Mouse (Mus musculus): Measurements from ENCODE around the gene Faf1. TPM values are rescaled to one million over a fixed set of nuclear protein-coding genes. Genes with fewer than 3 reads are reported as not detected.
A peak's percentile ranks its signal among the peaks of the same experiment; 100 is the strongest.

Gene Faf1
- polyA plus RNA-seq, 1 experiment from 2014 or later = 43.4 TPM

- peak; percentile 24; the same call in 1 of the 2 replicates for ATAC-seq (ENCODE audit: low FRiP score, low read depth)
- H3K4me3 ChIP-seq = peak overlapping the region; percentile 30
Observed at GRCm38 (mm10) chr4:109984011-109984411, 307.6 kb downstream of the Faf1 start.

GRCm38 (mm10) chr4:109984496-109985423 lies 308.4 kb downstream of the Faf1 start:
- WGBS = 1% methylated on average over 38 of the region's 38 CpGs
- H3K4me1 ChIP-seq = peaks cover 39% of the 10 kb centered on the region

More at GRCm38 (mm10) chr4:109984011-109984411, 307.6 kb downstream of the Faf1 start:
- H3K27ac ChIP-seq (replicated peaks) = peak overlapping the region; percentile 68
- peaks cover 42% of the 10 kb centered on the region for H3K4me1 ChIP-seq
- under 1% methylated on average over 24 of the region's 24 CpGs for WGBS
- H3K9ac ChIP-seq (replicated peaks) = peak overlapping the region; percentile 43
- peak overlapping the region; percentile 39 for H3K4me2 ChIP-seq (replicated peaks)
- H3K36me3 ChIP-seq = no peaks in the 10 kb centered on the region
- H3K9me3 ChIP-seq = no peaks in the 10 kb centered on the region
- peaks cover 99% of the 10 kb centered on the region for H3K27me3 ChIP-seq

GRCm38 (mm10) chr4:109985424-109986172 lies 309.2 kb downstream of the Faf1 start:
- H3K4me3 ChIP-seq = no peak overlapping the region
- peaks cover 32% of the 10 kb centered on the region for H3K4me1 ChIP-seq
- ATAC-seq (ENCODE audit: low FRiP score, low read depth) = no peak
- peak overlapping the region; percentile 68; the same call in 1 of the 2 replicates for H3K27ac ChIP-seq (replicated peaks)
- no peaks in the 10 kb centered on the region for H3K9me3 ChIP-seq
- H3K4me2 ChIP-seq (replicated peaks) = peak overlapping the region; percentile 39
- H3K27me3 ChIP-seq = peaks cover 95% of the 10 kb centered on the region
- H3K9ac ChIP-seq (replicated peaks) = 0 out of 2 replicates have a peak overlapping the region, but pooled peaks have one; percentile 43
- WGBS = 4% methylated on average over 16 of the region's 16 CpGs
- H3K36me3 ChIP-seq = no peaks in the 10 kb centered on the region

More at GRCm38 (mm10) chr4:109984496-109985423, 308.4 kb downstream of the Faf1 start:
- peak overlapping the region; percentile 68 for H3K27ac ChIP-seq (replicated peaks)
- peak overlapping the region; percentile 39 for H3K4me2 ChIP-seq (replicated peaks)
- peak overlapping the region; percentile 30 for H3K4me3 ChIP-seq
- peaks cover 99% of the 10 kb centered on the region for H3K27me3 ChIP-seq
- ATAC-seq (ENCODE audit: low FRiP score, low read depth) = peak; percentile 9; the same call in 1 of the 2 replicates
- H3K36me3 ChIP-seq = no peaks in the 10 kb centered on the region
- no peaks in the 10 kb centered on the region for H3K9me3 ChIP-seq
- H3K9ac ChIP-seq (replicated peaks) = peak overlapping the region; percentile 43

GRCm38 (mm10) chr4:109986301-109986700 lies 309.9 kb downstream of the Faf1 start:
- WGBS = under 1% methylated on average over 9 of the region's 9 CpGs
- H3K9ac ChIP-seq (replicated peaks) = no peak overlapping the region
- H3K4me2 ChIP-seq (replicated peaks) = no peak overlapping the region
- H3K36me3 ChIP-seq = no peaks in the 10 kb centered on the region
- H3K27ac ChIP-seq (replicated peaks) = 0 out of 2 replicates have a peak overlapping the region, but pooled peaks have one; percentile 11
- H3K9me3 ChIP-seq = no peaks in the 10 kb centered on the region
- H3K27me3 ChIP-seq = peaks cover 92% of the 10 kb centered on the region
- H3K4me3 ChIP-seq = no peak overlapping the region
- H3K4me1 ChIP-seq = peaks cover 32% of the 10 kb centered on the region
- ATAC-seq (ENCODE audit: low FRiP score, low read depth) = no peak

GRCm38 (mm10) chr4:109986748-109987355 lies 310.5 kb downstream of the Faf1 start:
- H3K4me3 ChIP-seq = no peak overlapping the region
- 4% methylated on average over 13 of the region's 13 CpGs for WGBS
- no peak overlapping the region for H3K27ac ChIP-seq (replicated peaks)
- peaks cover 30% of the 10 kb centered on the region for H3K4me1 ChIP-seq
- no peak overlapping the region for H3K4me2 ChIP-seq (replicated peaks)
- H3K36me3 ChIP-seq = no peaks in the 10 kb centered on the region
- H3K27me3 ChIP-seq = peaks cover 86% of the 10 kb centered on the region
- ATAC-seq (ENCODE audit: low FRiP score, low read depth) = no peak
- no peaks in the 10 kb centered on the region for H3K9me3 ChIP-seq
- H3K9ac ChIP-seq (replicated peaks) = no peak overlapping the region

GRCm38 (mm10) chr4:109987560-109988362 lies 311.4 kb downstream of the Faf1 start:
- Histone ChIP-seq H3K9ac (replicated peaks) (no peak overlapping the region), H3K27me3 (peaks cover 86% of the 10 kb centered on the region), H3K27ac (replicated peaks) (no peak overlapping the region), H3K9me3 (no peaks in the 10 kb centered on the region), H3K4me1 (peaks cover 21% of the 10 kb centered on the region), H3K4me3 (no peak overlapping the region), H3K4me2 (replicated peaks) (no peak overlapping the region), H3K36me3 (no peaks in the 10 kb centered on the region)
- WGBS = 3% methylated on average over 18 of the region's 20 CpGs
- no peak for ATAC-seq (ENCODE audit: low FRiP score, low read depth)

GRCm38 (mm10) chr4:109988411-109988810 lies 312.0 kb downstream of the Faf1 start:
- Histone ChIP-seq H3K4me3 (no peak overlapping the region), H3K9ac (replicated peaks) (no peak overlapping the region), H3K4me2 (replicated peaks) (no peak overlapping the region), H3K27ac (replicated peaks) (no peak overlapping the region), H3K36me3 (no peaks in the 10 kb centered on the region), H3K27me3 (peaks cover 85% of the 10 kb centered on the region), H3K4me1 (peaks cover 21% of the 10 kb centered on the region; the same call in 1 of the 2 replicates), H3K9me3 (no peaks in the 10 kb centered on the region)
- WGBS = 12% methylated on average over 4 of the region's 5 CpGs
- no peak for ATAC-seq (ENCODE audit: low FRiP score, low read depth)

- WGBS = 33% methylated on average over 6 of the region's 6 CpGs
Observed at GRCm38 (mm10) chr4:109989213-109989612, 312.8 kb downstream of the Faf1 start.

GRCm38 (mm10) chr4:110006044-110006443 lies 329.7 kb downstream of the Faf1 start:
- Histone ChIP-seq H3K4me3 (no peak overlapping the region), H3K27ac (replicated peaks) (no peak overlapping the region), H3K36me3 (no peaks in the 10 kb centered on the region), H3K9me3 (no peaks in the 10 kb centered on the region), H3K9ac (replicated peaks) (no peak overlapping the region), H3K27me3 (no peaks in the 10 kb centered on the region), H3K4me1 (no peaks in the 10 kb centered on the region), H3K4me2 (replicated peaks) (no peak overlapping the region)
- ATAC-seq (ENCODE audit: low FRiP score, low read depth) = no peak
- WGBS = 86% methylated on average over 1 of the region's 1 CpGs

More at GRCm38 (mm10) chr4:109989213-109989612, 312.8 kb downstream of the Faf1 start:
- no peak overlapping the region for H3K4me2 ChIP-seq (replicated peaks)
- H3K9ac ChIP-seq (replicated peaks) = no peak overlapping the region
- no peaks in the 10 kb centered on the region for H3K36me3 ChIP-seq
- H3K4me1 ChIP-seq = peaks cover 18% of the 10 kb centered on the region; the same call in 1 of the 2 replicates
- H3K9me3 ChIP-seq = no peaks in the 10 kb centered on the region
- no peak overlapping the region for H3K4me3 ChIP-seq
- no peak overlapping the region for H3K27ac ChIP-seq (replicated peaks)
- ATAC-seq (ENCODE audit: low FRiP score, low read depth) = no peak
- peaks cover 84% of the 10 kb centered on the region for H3K27me3 ChIP-seq
